Mouse (Mus musculus) embryo, embryonic 9.5 days (tissue): ENCODE results near the gene Npcd.

Experiments used
- DNase-seq: peaks from one replicate; pipeline ENCODE4 v3.0.0-alpha.2; 2017; ENCODE audit errors: extremely low spot score

Npcd gene

GRCm38 (mm10) chr15:79741921-79742705 is 91.9 kb downstream of the Npcd start, which contains the start of gene Sun2:
Gene Sun2 (minus strand): TSS chr15:79742536.
- DNase-seq: peak; percentile 88

GRCm38 (mm10) chr15:79741173-79741858 is 92.7 kb downstream of the Npcd start:
- DNase-seq: no peak

- DNase-seq: no peak
These were observed 93.3 kb downstream of the Npcd start for GRCm38 (mm10) chr15:79740739-79741138.
